Mouse (Mus musculus) intestine, postnatal 0 days (tissue): ENCODE data around the gene Samhd1. TPM values are rescaled to one million over a fixed set of nuclear protein-coding genes. Genes with fewer than 3 reads are reported as not detected.

Experiments used
- ATAC-seq: fragments of 200-750 bp; cut with Nextera tagmentation; 2 replicates; pipeline ENCODE4 v1.8.0; 2017; ENCODE audit warnings: mild to moderate bottlenecking, moderate TSS enrichment, moderate library complexity
- H3K27ac ChIP-seq: fragments of 300-500 bp; sonication (generic); 2 replicates; pipeline ENCODE4 v1.5.1; 2014; ENCODE audit warnings: mild to moderate bottlenecking, low read depth, low read length, moderate library complexity
- H3K27me3 ChIP-seq: fragments of 300-500 bp; sonication (generic); replicated peaks from 2 replicates; pipeline ENCODE4 v1.6.1; 2014; ENCODE audit warnings: low read length, mixed read lengths; ENCODE audit not compliant: control insufficient read depth, insufficient read depth
- H3K36me3 ChIP-seq: fragments of 300-500 bp; sonication (generic); 2 replicates; pipeline ENCODE4 v1.6.1; 2014; ENCODE audit warnings: mild to moderate bottlenecking, moderate library complexity; ENCODE audit not compliant: control insufficient read depth, insufficient read depth
- H3K4me1 ChIP-seq: fragments of 300-500 bp; sonication (generic); replicated peaks from 2 replicates; pipeline ENCODE4 v1.6.1; 2014; ENCODE audit warnings: antibody characterized with exemption, low read length, mixed read lengths; ENCODE audit not compliant: control insufficient read depth, insufficient read depth
- H3K4me2 ChIP-seq: fragments of 300-500 bp; sonication (generic); replicated peaks from 2 replicates; pipeline ENCODE4 v1.6.1; 2014; ENCODE audit warnings: low read depth, mild to moderate bottlenecking, moderate library complexity
- H3K4me3 ChIP-seq: fragments of 300-500 bp; sonication (generic); 2 replicates; pipeline ENCODE4 v1.5.1; 2014; ENCODE audit warnings: low read depth, low read length
- H3K9ac ChIP-seq: fragments of 300-500 bp; sonication (generic); 2 replicates; pipeline ENCODE4 v1.6.1; 2014; ENCODE audit warnings: mild to moderate bottlenecking, low read depth, low read length
- H3K9me3 ChIP-seq: fragments of 300-500 bp; sonication (generic); 2 replicates; pipeline ENCODE4 v1.6.1; 2016; ENCODE audit warnings: mixed run types; ENCODE audit not compliant: control insufficient read depth
- CTCF ChIP-seq: sonication (generic); IDR thresholded peaks from 2 replicates; pipeline ENCODE4 v1.5.1; 2016; ENCODE audit warnings: low read depth, mild to moderate bottlenecking, control low read depth, antibody characterized with exemption, moderate library complexity
- WGBS: fragments of 180-500 bp; shearing (Covaris S2); extraction: QIAGEN DNeasy Blood & Tissue Kit; methylation state at CpG from one replicate; pipeline ENCODE4 v1.1.7; 2014; 5-methylcytosine and 5-hydroxymethylcytosine counted together
- polyA plus RNA-seq: library from polyadenylated mRNA; unstranded; fragments of >200 nt; fragmentation: Nextera tagmentation; extraction: Ambion mirVana; gene quantifications from 2 replicates; pipeline ENCODE4 v1.2.1, GENCODE M21; 2015

Gene Samhd1
- polyA plus RNA-seq, 1 experiment from 2014 or later, result 29.4 TPM

- H3K36me3 ChIP-seq, result no peaks in the 10 kb centered on the region; the same call in 1 of the 2 replicates
- H3K4me2 ChIP-seq, result no peak overlapping the region
- no peak overlapping the region for H3K27ac ChIP-seq
- H3K4me1 ChIP-seq, result no peaks in the 10 kb centered on the region; the same call in 1 of the 2 replicates
- no peak overlapping the region for H3K9ac ChIP-seq
- H3K4me3 ChIP-seq, result no peak overlapping the region
- WGBS, result 79% methylated on average over 4 of the region's 4 CpGs
- peak; percentile 49 for TF ChIP-seq CTCF
- no peaks in the 10 kb centered on the region for H3K9me3 ChIP-seq
- H3K27me3 ChIP-seq, result no peaks in the 10 kb centered on the region
- no peak for ATAC-seq
These were observed 81.3 kb downstream of the Samhd1 start for GRCm38 (mm10) chr2:157053787-157054186.

GRCm38 (mm10) chr2:157053124-157053523 is 81.9 kb downstream of the Samhd1 start:
- ATAC-seq, result no peak
- Histone ChIP-seq H3K27me3 (no peaks in the 10 kb centered on the region), H3K27ac (no peak overlapping the region), H3K4me1 (no peaks in the 10 kb centered on the region; the same call in 1 of the 2 replicates), H3K4me2 (no peak overlapping the region), H3K4me3 (no peak overlapping the region), H3K9me3 (no peaks in the 10 kb centered on the region), H3K36me3 (no peaks in the 10 kb centered on the region; the same call in 1 of the 2 replicates), H3K9ac (no peak overlapping the region)
- 95% methylated on average over 5 of the region's 5 CpGs for WGBS
- no peak for TF ChIP-seq CTCF

GRCm38 (mm10) chr2:157052448-157052847 is 82.6 kb downstream of the Samhd1 start:
- Histone ChIP-seq H3K4me1 (no peaks in the 10 kb centered on the region), H3K9me3 (no peaks in the 10 kb centered on the region), H3K4me3 (no peak overlapping the region), H3K27ac (no peak overlapping the region), H3K27me3 (no peaks in the 10 kb centered on the region), H3K9ac (no peak overlapping the region), H3K36me3 (no peaks in the 10 kb centered on the region; the same call in 1 of the 2 replicates), H3K4me2 (no peak overlapping the region)
- WGBS, result 84% methylated on average over 8 of the region's 8 CpGs
- ATAC-seq, result no peak
- no peak for TF ChIP-seq CTCF

GRCm38 (mm10) chr2:157049831-157050243 is 85.2 kb downstream of the Samhd1 start:
- TF ChIP-seq CTCF, result no peak
- no peak for ATAC-seq
- Histone ChIP-seq H3K27ac (no peak overlapping the region), H3K4me2 (no peak overlapping the region), H3K4me1 (no peaks in the 10 kb centered on the region), H3K27me3 (no peaks in the 10 kb centered on the region), H3K9me3 (no peaks in the 10 kb centered on the region), H3K36me3 (peaks cover 12% of the 10 kb centered on the region; the same call in 1 of the 2 replicates), H3K9ac (no peak overlapping the region), H3K4me3 (no peak overlapping the region)
- 74% methylated on average over 8 of the region's 8 CpGs for WGBS

GRCm38 (mm10) chr2:157048395-157049181 is 86.5 kb downstream of the Samhd1 start:
- H3K27ac ChIP-seq, result no peak overlapping the region
- TF ChIP-seq CTCF, result no peak
- peaks cover 12% of the 10 kb centered on the region; the same call in 1 of the 2 replicates for H3K36me3 ChIP-seq
- no peaks in the 10 kb centered on the region for H3K9me3 ChIP-seq
- no peak overlapping the region for H3K4me3 ChIP-seq
- H3K4me1 ChIP-seq, result no peaks in the 10 kb centered on the region
- no peak overlapping the region for H3K4me2 ChIP-seq
- H3K9ac ChIP-seq, result no peak overlapping the region
- no peaks in the 10 kb centered on the region for H3K27me3 ChIP-seq
- no peak for ATAC-seq
- 88% methylated on average over 13 of the region's 13 CpGs for WGBS

Other genes starting within 250 kb of the Samhd1 start
- 0.29 and 0.40 TPM in 2 replicates for gene Sla2, start 248.1 kb downstream of the Samhd1 start, polyA plus RNA-seq
- gene Ndrg3, start 143.2 kb downstream of the Samhd1 start, polyA plus RNA-seq, result 25.1 and 25.3 TPM in 2 replicates
- gene Dsn1, start 128.1 kb downstream of the Samhd1 start, polyA plus RNA-seq, result 7.7 and 7.9 TPM in 2 replicates
- gene Soga1, start 56.0 kb downstream of the Samhd1 start, polyA plus RNA-seq, result 0.90 TPM in 2 replicates
- not detected in 2 replicates for gene Tldc2, start 48.2 kb downstream of the Samhd1 start, polyA plus RNA-seq
- 9.3 and 9.7 TPM in 2 replicates for gene Rbl1, start 69.3 kb upstream of the Samhd1 start, polyA plus RNA-seq
- gene Rpn2, start 143.8 kb upstream of the Samhd1 start, polyA plus RNA-seq, result 148 and 153 TPM in 2 replicates
- gene Mroh8, start 144.3 kb upstream of the Samhd1 start, polyA plus RNA-seq, result 0.09 and 0.21 TPM in 2 replicates
- gene Ghrh, start 212.2 kb upstream of the Samhd1 start, polyA plus RNA-seq, result 0.26 and 0.78 TPM in 2 replicates
- gene Manbal, start 232.3 kb upstream of the Samhd1 start, polyA plus RNA-seq, result 60.9 and 66.5 TPM in 2 replicates